Mouse (Mus musculus): ENCODE data around the gene Pym1. TPM values are rescaled to one million over a fixed set of nuclear protein-coding genes. Genes with fewer than 3 reads are reported as not detected.
A peak's percentile ranks its signal among the peaks of the same experiment; 100 is the strongest.

Gene Pym1
- polyA plus RNA-seq, 1 experiment from 2014 or later: 22.7 TPM

DNA sequence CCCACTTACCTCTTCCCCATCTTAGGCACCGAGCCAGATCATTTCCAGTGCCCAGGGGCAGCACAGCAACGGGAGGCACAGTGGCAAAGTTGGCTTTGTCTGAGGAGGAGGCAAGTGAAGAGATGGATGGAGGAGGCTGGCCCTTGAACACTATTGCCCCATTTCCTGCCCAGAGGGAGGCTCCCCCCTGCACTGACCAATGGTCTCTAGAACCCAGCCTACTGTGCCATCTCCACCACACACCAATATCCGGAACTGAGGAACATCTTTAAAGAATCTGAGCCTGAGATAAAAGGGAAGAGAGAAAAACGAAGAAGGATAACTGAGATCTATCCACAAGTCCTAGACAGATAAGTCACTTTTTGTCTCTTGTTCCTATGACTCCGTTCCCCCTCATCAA lies 19.6 kb upstream of the Pym1 start:
- Histone ChIP-seq H3K9ac (ENCODE audit: low read length) (no peak overlapping the region), H3K4me2 (replicated peaks; ENCODE audit: low read depth) (no peak overlapping the region), H3K4me3 (ENCODE audit: low read depth, low read length) (no peak overlapping the region), H3K9me3 (ENCODE audit: control insufficient read depth, low read length) (no peaks in the 10 kb centered on the region), H3K27ac (replicated peaks) (no peak overlapping the region), H3K36me3 (ENCODE audit: control insufficient read depth, insufficient read depth, low read length) (peaks cover 5% of the 10 kb centered on the region), H3K4me1 (replicated peaks; ENCODE audit: control insufficient read depth, insufficient read depth) (no peaks in the 10 kb centered on the region), H3K27me3 (ENCODE audit: control insufficient read depth, insufficient read depth, low read length) (no peaks in the 10 kb centered on the region)
- ATAC-seq (ENCODE audit: low FRiP score, low TSS enrichment): no peak
- no peak for DNase-seq (ENCODE audit: low spot score)
- TF ChIP-seq CTCF (IDR thresholded peaks at IDR 0.05; ENCODE audit: low read depth): no peak
- TF ChIP-seq EP300 (optimal IDR thresholded peaks at IDR 0.05): no peak
- 89% methylated on average over 5 of the region's 5 CpGs for WGBS

- WGBS: 21% methylated on average over 10 of the region's 10 CpGs
- ATAC-seq (ENCODE audit: low FRiP score, low TSS enrichment) (peak; percentile 41), DNase-seq (ENCODE audit: low spot score) (peak; percentile 77)
- Histone ChIP-seq H3K9ac (ENCODE audit: low read length) (no peak overlapping the region), H3K4me2 (replicated peaks; ENCODE audit: low read depth) (no peak overlapping the region), H3K27me3 (ENCODE audit: control insufficient read depth, insufficient read depth, low read length) (no peaks in the 10 kb centered on the region), H3K36me3 (ENCODE audit: control insufficient read depth, insufficient read depth, low read length) (peaks cover 5% of the 10 kb centered on the region), H3K9me3 (ENCODE audit: control insufficient read depth, low read length) (no peaks in the 10 kb centered on the region), H3K4me3 (ENCODE audit: low read depth, low read length) (no peak overlapping the region), H3K4me1 (replicated peaks; ENCODE audit: control insufficient read depth, insufficient read depth) (no peaks in the 10 kb centered on the region), H3K27ac (replicated peaks) (no peak overlapping the region)
- TF ChIP-seq EP300 (optimal IDR thresholded peaks at IDR 0.05) (no peak), CTCF (IDR thresholded peaks at IDR 0.05; ENCODE audit: low read depth) (peak; percentile 87)
These were observed 16.7 kb upstream of the Pym1 start for GRCm38 (mm10) chr10:128731002-128731433.

GRCm38 (mm10) chr10:128731992-128732391 lies 15.7 kb upstream of the Pym1 start:
- DNase-seq (ENCODE audit: low spot score) (peak; percentile 35), ATAC-seq (ENCODE audit: low FRiP score, low TSS enrichment) (peak; percentile 72)
- H3K27me3 ChIP-seq (ENCODE audit: control insufficient read depth, insufficient read depth, low read length): no peaks in the 10 kb centered on the region
- no peak overlapping the region for H3K9ac ChIP-seq (ENCODE audit: low read length)
- TF ChIP-seq EP300 (optimal IDR thresholded peaks at IDR 0.05): no peak
- TF ChIP-seq CTCF (IDR thresholded peaks at IDR 0.05; ENCODE audit: low read depth): no peak
- no peaks in the 10 kb centered on the region for H3K4me1 ChIP-seq (replicated peaks; ENCODE audit: control insufficient read depth, insufficient read depth)
- H3K27ac ChIP-seq (replicated peaks): no peak overlapping the region; the same call in 1 of the 2 replicates
- peaks cover 3% of the 10 kb centered on the region for H3K36me3 ChIP-seq (ENCODE audit: control insufficient read depth, insufficient read depth, low read length)
- no peaks in the 10 kb centered on the region for H3K9me3 ChIP-seq (ENCODE audit: control insufficient read depth, low read length)
- no peak overlapping the region for H3K4me2 ChIP-seq (replicated peaks; ENCODE audit: low read depth)
- H3K4me3 ChIP-seq (ENCODE audit: low read depth, low read length): no peak overlapping the region

DNA sequence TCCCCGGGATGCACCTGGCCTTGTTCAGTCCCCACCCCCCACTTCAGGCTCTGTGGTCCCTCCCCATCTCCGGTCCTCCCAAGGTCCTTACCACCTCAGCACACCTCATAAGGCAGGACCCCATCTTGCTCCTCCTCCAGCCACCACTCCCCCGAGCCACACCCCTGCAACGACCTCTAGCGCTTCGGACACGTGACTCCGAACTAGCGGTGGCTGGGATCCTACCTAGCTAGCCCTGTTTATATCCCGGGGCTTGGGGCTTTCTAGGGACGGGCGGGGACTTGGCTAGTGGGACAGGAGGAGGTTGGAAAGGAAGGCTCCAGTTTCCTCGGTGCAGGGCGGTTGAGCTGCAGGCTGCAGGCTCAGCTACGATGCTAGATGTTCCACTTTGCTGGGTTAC lies 10.3 kb upstream of the Pym1 start:
- TF ChIP-seq CTCF (IDR thresholded peaks at IDR 0.05; ENCODE audit: low read depth) (no peak), EP300 (optimal IDR thresholded peaks at IDR 0.05) (no peak)
- Histone ChIP-seq H3K27me3 (ENCODE audit: control insufficient read depth, insufficient read depth, low read length) (no peaks in the 10 kb centered on the region), H3K9ac (ENCODE audit: low read length) (no peak overlapping the region), H3K36me3 (ENCODE audit: control insufficient read depth, insufficient read depth, low read length) (no peaks in the 10 kb centered on the region; the same call in 1 of the 2 replicates), H3K4me1 (replicated peaks; ENCODE audit: control insufficient read depth, insufficient read depth) (no peaks in the 10 kb centered on the region), H3K9me3 (ENCODE audit: control insufficient read depth, low read length) (no peaks in the 10 kb centered on the region), H3K4me2 (replicated peaks; ENCODE audit: low read depth) (peak overlapping the region; percentile 24; the same call in 1 of the 2 replicates), H3K4me3 (ENCODE audit: low read depth, low read length) (no peak overlapping the region), H3K27ac (replicated peaks) (no peak overlapping the region)
- ATAC-seq (ENCODE audit: low FRiP score, low TSS enrichment) (peak; percentile 53; the same call in 1 of the 2 replicates), DNase-seq (ENCODE audit: low spot score) (peak; percentile 52)
- WGBS: 6% methylated on average over 15 of the region's 15 CpGs

DNA sequence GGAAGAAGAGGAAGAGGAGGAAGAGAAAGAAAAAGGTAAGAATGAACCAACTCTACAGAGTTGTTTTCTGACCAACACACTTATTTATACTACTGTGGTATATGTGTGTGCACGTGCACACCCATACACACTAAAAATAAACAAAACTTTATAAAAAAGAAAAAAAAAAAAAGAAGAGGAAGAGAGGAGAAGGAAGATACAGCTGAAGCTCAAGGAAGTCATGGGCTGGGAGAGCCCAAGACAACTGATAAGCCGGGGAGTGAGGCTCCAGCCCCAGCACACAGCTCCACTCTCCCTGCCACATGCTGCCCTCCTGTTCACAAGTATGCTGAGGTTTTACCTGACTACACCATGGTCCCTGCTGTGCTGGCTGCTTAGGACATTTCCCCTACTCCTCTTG lies 7.4 kb upstream of the Pym1 start:
- H3K9ac ChIP-seq (ENCODE audit: low read length): no peak overlapping the region
- H3K27ac ChIP-seq (replicated peaks): no peak overlapping the region
- DNase-seq (ENCODE audit: low spot score): no peak
- H3K36me3 ChIP-seq (ENCODE audit: control insufficient read depth, insufficient read depth, low read length): no peaks in the 10 kb centered on the region
- H3K27me3 ChIP-seq (ENCODE audit: control insufficient read depth, insufficient read depth, low read length): no peaks in the 10 kb centered on the region
- H3K9me3 ChIP-seq (ENCODE audit: control insufficient read depth, low read length): no peaks in the 10 kb centered on the region
- no peak overlapping the region for H3K4me2 ChIP-seq (replicated peaks; ENCODE audit: low read depth)
- H3K4me1 ChIP-seq (replicated peaks; ENCODE audit: control insufficient read depth, insufficient read depth): no peaks in the 10 kb centered on the region; the same call in 1 of the 2 replicates
- TF ChIP-seq EP300 (optimal IDR thresholded peaks at IDR 0.05) (no peak), CTCF (IDR thresholded peaks at IDR 0.05; ENCODE audit: low read depth) (no peak)
- WGBS: 47% methylated on average over 2 of the region's 2 CpGs
- no peak overlapping the region for H3K4me3 ChIP-seq (ENCODE audit: low read depth, low read length)
- ATAC-seq (ENCODE audit: low FRiP score, low TSS enrichment): no peak

- ATAC-seq (ENCODE audit: low FRiP score, low TSS enrichment) (0 out of 2 replicates have a peak, but pooled peaks have one; percentile 22), DNase-seq (ENCODE audit: low spot score) (peak; percentile 37)
- Histone ChIP-seq H3K9me3 (ENCODE audit: control insufficient read depth, low read length) (no peaks in the 10 kb centered on the region), H3K4me1 (replicated peaks; ENCODE audit: control insufficient read depth, insufficient read depth) (no peaks in the 10 kb centered on the region; the same call in 1 of the 2 replicates), H3K4me2 (replicated peaks; ENCODE audit: low read depth) (peak overlapping the region; percentile 90), H3K9ac (ENCODE audit: low read length) (peak overlapping the region; percentile 88), H3K27me3 (ENCODE audit: control insufficient read depth, insufficient read depth, low read length) (no peaks in the 10 kb centered on the region), H3K27ac (replicated peaks) (peak overlapping the region; percentile 92), H3K36me3 (ENCODE audit: control insufficient read depth, insufficient read depth, low read length) (no peaks in the 10 kb centered on the region), H3K4me3 (ENCODE audit: low read depth, low read length) (peak overlapping the region; percentile 74)
- WGBS: 24% methylated on average over 4 of the region's 4 CpGs
- TF ChIP-seq CTCF (IDR thresholded peaks at IDR 0.05; ENCODE audit: low read depth) (no peak), EP300 (optimal IDR thresholded peaks at IDR 0.05) (no peak)
These were observed 5.1 kb upstream of the Pym1 start for GRCm38 (mm10) chr10:128742616-128743015.

Measured in stomach, postnatal 0 days (tissue).